Mouse (Mus musculus) gastrocnemius, postnatal 10 days (tissue): ENCODE data around the gene Nr2c1. TPM values are rescaled to one million over a fixed set of nuclear protein-coding genes. Genes with fewer than 3 reads are reported as not detected.

Experiments
- DNase-seq: peaks from one replicate; pipeline ENCODE4 v3.0.0; 2021; ENCODE audit warnings: mixed read lengths
- total RNA-seq, 2 experiments: library from RNA; stranded (reverse); gene quantifications; 2 replicates each; pipeline ENCODE4 v1.2.3; 2021

Gene Nr2c1
- total RNA-seq, 2 experiments from 2014 or later = 6.9 to 8.4 TPM

DNA sequence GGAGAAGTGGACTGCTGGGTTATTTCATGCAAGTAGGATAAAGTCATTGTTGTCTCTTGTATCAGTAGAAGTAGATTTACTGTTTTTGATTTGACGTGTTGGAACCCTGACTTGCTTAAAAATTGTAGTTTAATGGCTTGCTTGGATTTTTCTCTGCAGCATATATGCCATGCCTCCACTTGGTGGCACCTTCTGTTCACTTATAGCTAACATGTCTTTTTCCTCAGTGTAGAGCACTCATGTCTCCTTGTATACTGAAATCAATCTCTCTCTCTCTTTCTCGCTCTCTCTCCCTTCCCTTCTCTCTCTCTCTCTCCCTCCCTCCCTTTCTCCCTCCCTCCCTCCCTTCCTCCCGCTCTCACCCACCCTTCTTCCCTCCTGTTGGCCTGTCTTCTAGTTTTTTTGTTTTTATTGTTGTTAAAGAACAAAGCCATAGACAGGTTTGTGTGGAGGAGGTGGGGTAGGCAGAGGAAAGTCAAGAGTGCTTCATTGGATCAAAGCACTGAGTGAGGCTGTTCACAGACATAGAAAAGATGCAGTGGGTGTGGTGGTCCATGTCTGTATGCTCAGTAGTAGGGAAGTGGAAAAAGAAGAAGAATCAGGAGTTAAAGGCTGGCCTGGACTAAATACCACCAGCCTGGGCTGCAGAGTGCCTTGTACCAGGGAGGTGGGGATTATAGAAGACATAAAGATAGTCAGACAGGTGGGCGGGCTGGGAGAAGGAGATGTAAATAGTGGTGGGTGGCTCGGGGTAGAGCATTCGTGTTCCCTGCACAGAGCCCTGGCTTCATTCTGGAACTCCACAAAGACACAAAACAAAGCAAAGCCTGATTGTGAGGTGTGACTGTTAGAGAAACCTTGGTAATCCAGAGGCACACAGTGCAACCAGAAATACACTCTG is 63.1 kb downstream of the Nr2c1 start:
- no peak for DNase-seq

DNA sequence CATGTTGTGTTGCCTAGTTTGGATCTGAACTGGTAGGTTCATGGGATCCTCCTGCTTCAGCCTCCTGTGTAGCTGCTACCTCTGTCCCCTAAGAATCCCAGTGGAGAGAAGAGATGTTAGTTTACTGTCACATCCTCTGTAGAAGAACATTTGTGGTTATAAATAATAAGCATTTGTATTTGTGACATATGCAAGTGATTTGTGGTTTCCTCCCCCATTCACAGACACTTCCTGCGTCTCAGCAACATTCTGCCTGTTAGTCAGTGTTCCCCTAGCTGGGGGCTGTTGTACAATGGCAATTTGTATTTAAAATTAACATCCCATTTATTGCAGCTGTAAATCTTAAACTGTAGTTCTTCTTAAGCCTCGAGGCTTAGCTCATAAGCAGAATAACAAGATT is 63.9 kb downstream of the Nr2c1 start:
- DNase-seq = no peak

DNA sequence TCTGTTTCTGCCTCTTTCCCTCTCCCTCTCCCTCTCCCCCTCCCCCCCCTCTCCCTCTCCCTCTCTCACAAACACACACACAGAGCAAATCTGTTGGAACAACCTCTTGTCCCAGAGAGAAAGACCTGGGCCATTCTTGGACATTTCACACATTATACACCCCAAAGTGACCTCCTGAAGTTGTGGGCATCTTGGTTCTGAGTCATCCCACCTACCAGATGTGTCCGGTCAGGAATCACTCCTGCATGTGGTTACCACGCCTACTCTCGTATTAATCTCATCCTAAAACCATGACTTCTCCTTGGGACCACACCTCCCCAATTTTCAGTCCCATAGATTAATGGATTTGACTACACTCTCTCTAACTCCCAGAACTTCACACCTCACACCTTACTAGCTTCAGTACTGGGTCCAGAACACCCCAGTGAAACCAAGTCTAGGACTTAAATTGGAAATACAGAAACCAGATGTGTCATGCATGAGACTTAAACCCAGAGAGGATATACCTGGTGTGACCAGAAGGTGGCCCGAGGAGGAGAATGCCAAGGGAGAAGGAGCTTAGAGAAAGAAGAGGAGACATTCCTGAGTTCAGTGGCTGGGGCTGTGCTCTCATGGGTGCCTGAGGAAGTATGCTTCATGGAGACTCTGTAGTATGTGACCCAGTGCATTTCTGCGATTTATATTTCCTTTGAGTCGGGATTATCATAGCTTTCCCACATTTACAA is 77.4 kb downstream of the Nr2c1 start:
- no peak for DNase-seq

DNA sequence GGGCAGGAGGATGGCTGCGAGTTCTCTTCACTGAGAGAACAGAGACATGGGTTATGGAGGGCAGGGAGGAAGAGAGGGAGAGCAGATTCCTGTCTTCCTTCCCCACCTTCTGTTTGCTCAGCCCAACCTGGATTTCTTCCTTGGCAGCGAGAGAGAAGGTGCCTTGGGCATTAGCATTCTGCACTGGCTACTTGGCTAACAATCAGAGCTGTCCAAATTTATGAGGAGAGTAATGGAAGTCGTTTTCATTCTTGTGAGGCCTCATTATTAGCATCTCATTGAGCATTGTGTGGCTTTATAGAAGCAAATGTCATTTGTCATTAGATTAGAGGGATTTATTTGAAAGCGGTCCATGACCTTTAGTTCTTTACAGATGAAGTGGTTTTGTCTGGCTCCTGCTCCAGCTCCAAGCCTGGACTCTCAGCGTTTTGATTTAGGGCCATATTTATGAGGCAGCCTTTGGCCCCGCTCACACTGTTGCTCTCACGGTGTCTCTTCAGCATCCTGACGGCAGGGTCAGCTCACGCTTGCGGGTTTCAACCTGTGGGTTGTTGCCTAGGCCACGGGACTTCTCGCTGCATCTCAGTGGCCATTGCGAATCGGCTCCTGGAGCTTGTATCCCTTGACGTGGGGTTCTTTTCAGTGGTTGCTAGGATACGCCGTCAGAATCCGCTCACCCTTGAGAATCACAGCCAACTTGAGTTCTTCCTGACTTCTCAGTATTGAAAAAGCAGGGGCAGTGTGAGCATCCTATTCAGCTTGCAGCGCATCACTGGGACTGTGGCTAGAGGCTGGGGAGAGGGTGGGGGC is 82.6 kb downstream of the Nr2c1 start:
- DNase-seq = no peak

DNA sequence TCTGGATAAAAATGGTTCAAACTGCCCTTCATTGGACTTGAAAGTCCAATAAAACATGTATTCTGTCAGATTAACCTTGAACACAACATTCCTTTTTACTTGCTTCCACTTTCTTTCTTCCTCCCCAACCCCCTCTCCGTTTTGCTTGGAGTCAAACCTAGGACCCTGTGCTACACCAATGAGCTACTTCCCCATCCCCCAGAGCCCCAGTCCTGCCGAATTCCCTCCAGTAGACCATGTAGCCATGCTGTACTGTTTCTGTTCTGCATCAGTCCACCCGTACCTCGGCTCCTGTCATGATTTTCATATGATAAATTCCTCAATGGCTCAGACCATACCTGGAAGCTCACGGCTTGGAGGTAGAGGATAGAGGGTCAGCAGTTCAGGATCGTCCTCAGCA is 83.2 kb downstream of the Nr2c1 start:
- DNase-seq = no peak

DNA sequence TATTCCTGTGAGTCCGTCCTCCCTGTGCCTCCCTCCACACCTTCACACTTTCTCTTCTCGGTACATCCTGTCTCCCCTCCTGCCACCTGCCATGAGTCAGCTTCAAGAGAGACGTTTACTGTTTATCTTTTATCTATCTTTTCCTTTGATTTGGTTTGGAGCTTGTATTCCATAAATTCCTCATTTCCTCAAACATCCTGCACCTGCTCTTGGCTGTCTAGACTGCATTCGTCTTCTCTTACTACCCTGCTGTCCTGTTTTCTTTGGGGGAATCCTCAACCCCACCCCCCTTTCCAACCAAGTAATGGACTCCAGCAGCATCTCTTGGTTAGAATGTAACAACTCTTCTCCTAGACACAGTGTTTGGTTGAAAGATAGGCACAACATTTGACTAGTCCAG is 87.4 kb downstream of the Nr2c1 start:
- DNase-seq = no peak

DNA sequence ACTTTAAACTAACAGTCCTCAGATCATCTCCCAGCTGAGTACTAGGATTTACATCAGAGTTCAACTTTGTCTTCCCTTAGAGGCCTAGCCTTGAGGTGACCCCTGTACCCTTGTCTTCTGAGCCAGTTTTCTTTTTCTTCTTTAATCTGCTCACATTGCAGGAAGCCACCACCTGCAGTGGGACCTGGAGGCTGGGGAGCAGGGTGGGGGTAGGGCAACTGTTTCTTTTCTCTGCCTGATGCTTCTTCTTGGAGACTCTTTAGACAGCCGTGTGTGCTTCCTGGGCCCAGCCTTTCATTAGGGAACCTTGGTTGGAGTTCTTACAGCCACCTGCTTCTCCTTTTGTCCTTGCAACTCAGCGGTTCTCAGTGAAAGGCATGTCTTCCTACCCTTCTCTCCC is 93.5 kb downstream of the Nr2c1 start:
- no peak for DNase-seq

Other genes starting within 250 kb of the Nr2c1 start
- gene Vezt, start 112.2 kb upstream of the Nr2c1 start, total RNA-seq = 10 to 100 TPM; 24.1 to 28.7 TPM
- gene Fgd6, start 112.0 kb upstream of the Nr2c1 start, total RNA-seq = 1 to 10 TPM; 2.0 to 3.2 TPM
- gene Ndufa12, start 50.7 kb downstream of the Nr2c1 start, total RNA-seq = 100 to 1,000 TPM; 515 to 526 TPM
- not detected for gene Gm4792, start 150.7 kb downstream of the Nr2c1 start, total RNA-seq
- 10 to 100 TPM; 27.0 to 29.7 TPM for gene Tmcc3, start 163.9 kb downstream of the Nr2c1 start, total RNA-seq